Mouse (Mus musculus) kidney, adult 2 months (tissue): Measurements from ENCODE around the gene Sass6. TPM values are rescaled to one million over a fixed set of nuclear protein-coding genes. Genes with fewer than 3 reads are reported as not detected.
"Not testable (repeated sequence)": the region's sequence is repeated elsewhere in the genome, so short reads cannot be mapped to it uniquely, and the experiment has no call there.

ENCODE experiments used
- DNase-seq: peaks from one replicate; pipeline ENCODE4 v3.0.0; 2021
- H3K27ac ChIP-seq: fragments of 200-500 bp; 2 replicates; pipeline ENCODE4 v1.5.1; 2012; ENCODE audit warnings: low read depth, low read length, control low read depth, inconsistent platforms; ENCODE audit not compliant: insufficient read depth
- H3K27me3 ChIP-seq: fragments of 200-500 bp; replicated peaks from 2 replicates; pipeline ENCODE4 v1.6.1; 2012; ENCODE audit warnings: mild to moderate bottlenecking, moderate library complexity, low read length, inconsistent platforms; ENCODE audit not compliant: control insufficient read depth, insufficient read depth
- H3K36me3 ChIP-seq: fragments of 200-500 bp; 2 replicates; pipeline ENCODE4 v1.6.1; 2012; ENCODE audit warnings: mild to moderate bottlenecking, moderate library complexity, low read length, inconsistent platforms; ENCODE audit not compliant: control insufficient read depth, insufficient read depth
- H3K4me1 ChIP-seq: fragments of 200-500 bp; 2 replicates; pipeline ENCODE4 v1.6.1; 2011; ENCODE audit warnings: low read length; ENCODE audit not compliant: control insufficient read depth, insufficient read depth
- H3K4me3 ChIP-seq: fragments of 200-500 bp; 2 replicates; pipeline ENCODE4 v1.5.1; 2011; ENCODE audit warnings: mild to moderate bottlenecking, low read depth, low read length, control low read depth; ENCODE audit not compliant: insufficient read depth
- CTCF ChIP-seq: fragments of 200-500 bp; conservative IDR thresholded peaks from 2 replicates; pipeline ENCODE4 v1.5.1; 2011; ENCODE audit warnings: low read depth, mild to moderate bottlenecking, control low read depth, low read length, moderate library complexity, mixed read lengths; ENCODE audit not compliant: insufficient read depth, insufficient read length
- POLR2A ChIP-seq: fragments of 200-500 bp; IDR thresholded peaks from one replicate; pipeline ENCODE4 v1.6.1; 2011; ENCODE audit warnings: low read depth, low read length, control low read depth
- WGBS: fragments of 180-500 bp; shearing (Covaris S2); methylation state at CpG from one replicate; pipeline ENCODE4 v1.1.7; 2018; 5-methylcytosine and 5-hydroxymethylcytosine counted together
- polyA plus RNA-seq: library from polyadenylated mRNA; depleted of rRNA; stranded (reverse); fragments of >200 nt; gene quantifications from 2 replicates; pipeline ENCODE4 v1.2.3, GENCODE M21; 2012; rRNA removed

Sass6 gene
- 0.42 and 0.78 TPM in 2 replicates for polyA plus RNA-seq

DNA sequence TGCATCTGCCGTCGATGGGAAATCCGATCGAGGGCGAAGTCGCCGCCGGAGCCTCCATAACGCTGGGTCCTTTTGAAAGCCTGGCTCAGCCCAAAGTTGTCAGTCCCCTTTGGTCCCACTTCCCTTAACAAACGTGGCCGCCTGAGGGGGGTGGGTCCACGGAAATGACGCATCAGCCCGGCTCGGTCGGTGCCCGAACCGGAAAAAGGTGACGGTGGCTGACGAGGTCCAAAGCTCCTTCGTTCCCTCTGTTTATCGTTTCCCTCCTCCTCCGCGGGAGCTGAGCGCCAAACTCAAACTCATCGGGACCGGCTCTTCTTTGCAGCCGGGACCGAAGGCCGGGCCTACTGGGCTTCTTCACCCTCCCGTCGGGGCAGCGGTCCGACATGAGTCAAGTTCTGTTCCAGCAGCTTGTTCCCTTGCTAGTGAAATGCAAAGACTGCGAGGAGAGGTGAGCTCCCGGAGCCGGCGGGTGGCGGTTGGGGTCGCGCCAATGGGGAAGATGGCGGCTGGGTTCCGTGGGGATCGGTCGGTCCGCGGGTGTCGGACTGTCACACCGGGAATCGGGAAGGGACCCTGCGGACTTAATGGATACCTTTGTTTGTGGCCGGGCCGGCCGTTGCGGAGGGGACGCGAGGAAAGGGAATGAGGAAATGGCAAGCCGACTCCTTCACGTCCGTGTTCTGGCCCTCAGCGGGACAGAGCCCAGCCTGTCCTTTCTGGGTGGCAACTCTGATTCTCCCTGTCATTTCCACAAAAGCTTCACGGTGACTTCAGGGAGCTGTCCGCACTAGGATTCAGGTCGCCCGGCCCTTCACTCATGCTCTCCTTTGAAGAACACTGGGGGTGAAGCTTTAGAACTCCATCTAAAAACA is at the start of gene Sass6:
Gene Sass6 (plus strand): TSS at position 255 of the 875 bp plus-strand sequence.
- TF ChIP-seq POLR2A (no peak), CTCF (no peak)
- H3K27ac ChIP-seq: peak within 1 kb of the TSS; percentile 30; the same call in 1 of the 2 replicates
- no peaks in the 10 kb centered on the region for H3K4me1 ChIP-seq
- WGBS: under 1% methylated on average over 65 of the region's 65 CpGs
- H3K36me3 ChIP-seq: no peaks in the 10 kb centered on the region
- peak within 1 kb of the TSS; percentile 81 for H3K4me3 ChIP-seq
- H3K27me3 ChIP-seq: no peaks in the 10 kb centered on the region
- peak; percentile 99 for DNase-seq

DNA sequence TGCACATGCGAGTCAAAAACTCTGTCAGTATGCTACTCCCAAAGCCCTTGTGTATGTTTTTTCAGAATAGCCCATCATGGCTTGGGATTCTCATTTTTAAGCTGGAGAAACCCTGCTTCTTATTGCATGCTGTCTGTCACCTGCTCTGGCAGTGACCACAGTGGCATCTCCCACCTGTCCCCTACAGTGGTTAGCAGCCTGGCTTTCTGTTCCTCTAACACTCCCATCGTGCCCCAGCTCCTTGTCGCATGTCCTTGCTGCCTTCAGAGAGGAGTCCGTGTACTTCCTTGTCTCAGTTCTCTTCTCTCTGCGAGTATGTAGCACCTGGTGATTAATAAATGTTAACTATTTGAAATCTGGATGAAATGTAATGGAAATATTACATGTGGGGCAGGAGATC is 47.4 kb upstream of the Sass6 start:
- no peaks in the 10 kb centered on the region for H3K27me3 ChIP-seq
- TF ChIP-seq POLR2A (no peak), CTCF (no peak)
- no peak overlapping the region for H3K4me3 ChIP-seq
- 80% methylated on average over 5 of the region's 5 CpGs for WGBS
- no peaks in the 10 kb centered on the region for H3K4me1 ChIP-seq
- H3K27ac ChIP-seq: no peak overlapping the region
- peaks cover 2% of the 10 kb centered on the region; the same call in 1 of the 2 replicates for H3K36me3 ChIP-seq
- no peak for DNase-seq

DNA sequence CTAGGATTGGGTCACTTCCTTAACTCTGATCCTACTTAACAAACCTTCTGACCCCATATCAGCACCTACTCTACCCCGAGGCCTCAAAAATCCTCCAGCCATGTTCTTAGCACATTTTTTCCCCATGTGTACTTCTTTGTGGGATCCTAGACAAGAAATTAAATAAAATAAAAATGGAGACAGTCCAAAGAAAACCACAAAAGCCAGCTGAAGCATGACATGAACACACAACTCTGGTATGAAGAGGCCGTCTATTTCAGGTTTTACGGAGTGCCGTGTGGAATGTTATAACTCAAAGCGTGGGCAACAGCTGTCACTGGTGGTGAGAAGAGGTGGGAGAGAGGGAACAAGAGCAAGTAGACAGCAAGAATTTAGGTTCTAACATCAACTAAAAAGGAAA is 43.4 kb upstream of the Sass6 start:
- TF ChIP-seq CTCF (no peak), POLR2A (no peak)
- no peaks in the 10 kb centered on the region for H3K36me3 ChIP-seq
- no peak overlapping the region for H3K4me3 ChIP-seq
- 86% methylated on average over 5 of the region's 5 CpGs for WGBS
- no peak for DNase-seq
- no peak overlapping the region for H3K27ac ChIP-seq
- H3K4me1 ChIP-seq: no peaks in the 10 kb centered on the region
- H3K27me3 ChIP-seq: no peaks in the 10 kb centered on the region

DNA sequence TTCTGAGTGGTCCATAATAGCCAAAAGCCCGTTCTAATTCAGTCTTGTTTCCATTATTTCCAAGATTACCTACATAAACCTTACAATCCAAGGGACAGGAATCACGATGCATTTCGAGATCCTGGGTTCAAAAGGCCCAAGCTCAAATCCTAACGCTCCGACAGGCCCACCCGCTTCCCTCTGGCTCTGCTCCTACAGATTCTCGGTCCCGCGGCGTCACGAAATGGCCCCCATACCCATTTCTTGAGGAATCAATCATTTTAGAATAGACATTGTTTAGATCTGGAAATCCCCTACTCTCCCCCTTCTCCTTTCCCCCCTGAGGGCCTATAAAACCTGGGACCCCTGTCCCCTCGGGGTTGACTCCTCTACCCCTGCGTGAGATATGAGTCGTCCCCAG is 33.5 kb upstream of the Sass6 start:
- H3K36me3 ChIP-seq, DNase-seq, H3K27me3 ChIP-seq, H3K4me3 ChIP-seq, H3K27ac ChIP-seq, H3K4me1 ChIP-seq: not testable (repeated sequence)
- WGBS: 93% methylated on average over 14 of the region's 14 CpGs

DNA sequence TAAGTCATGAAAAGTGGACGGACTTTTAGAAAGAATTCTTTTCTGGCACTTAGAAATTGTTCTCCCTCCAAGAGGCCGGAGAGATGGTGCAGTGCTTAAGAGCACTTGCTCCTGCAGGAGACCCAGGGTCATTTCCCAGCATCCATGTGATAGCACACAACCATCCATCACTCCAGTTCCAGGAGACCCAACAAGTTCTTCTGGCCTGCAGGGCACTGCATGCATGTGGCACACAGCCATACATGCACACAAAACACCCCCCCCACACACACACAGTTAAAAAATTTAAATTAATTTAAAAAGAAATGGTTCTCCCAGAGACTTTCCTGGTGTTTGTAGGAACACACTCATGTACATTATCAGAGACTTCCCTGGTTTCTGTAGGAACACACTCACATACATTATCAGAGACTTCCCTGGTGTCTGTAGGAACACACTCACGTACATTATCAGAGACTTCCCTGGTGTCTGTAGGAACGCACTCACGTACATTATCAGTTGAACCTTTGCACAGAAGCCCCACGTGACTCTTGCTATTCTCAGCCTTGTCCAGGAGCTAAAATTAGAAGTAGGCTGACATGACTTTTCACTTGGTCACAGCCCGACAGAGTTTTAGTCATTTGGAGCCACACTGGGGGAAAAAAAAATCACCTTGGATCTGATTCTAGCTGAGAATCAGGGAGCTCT is 32.2 kb upstream of the Sass6 start, which contains the start of gene Lrrc39:
Gene Lrrc39 (plus strand): TSS at position 566 of the 687 bp plus-strand sequence.
- Histone ChIP-seq H3K27me3 (no peaks in the 10 kb centered on the region), H3K27ac (no peak within 1 kb of the TSS), H3K4me3 (no peak within 1 kb of the TSS), H3K36me3 (no peaks in the 10 kb centered on the region), H3K4me1 (no peaks in the 10 kb centered on the region)
- no peak for DNase-seq
- TF ChIP-seq CTCF: no peak
- TF ChIP-seq POLR2A: no peak
- 47% methylated on average over 7 of the region's 7 CpGs for WGBS

DNA sequence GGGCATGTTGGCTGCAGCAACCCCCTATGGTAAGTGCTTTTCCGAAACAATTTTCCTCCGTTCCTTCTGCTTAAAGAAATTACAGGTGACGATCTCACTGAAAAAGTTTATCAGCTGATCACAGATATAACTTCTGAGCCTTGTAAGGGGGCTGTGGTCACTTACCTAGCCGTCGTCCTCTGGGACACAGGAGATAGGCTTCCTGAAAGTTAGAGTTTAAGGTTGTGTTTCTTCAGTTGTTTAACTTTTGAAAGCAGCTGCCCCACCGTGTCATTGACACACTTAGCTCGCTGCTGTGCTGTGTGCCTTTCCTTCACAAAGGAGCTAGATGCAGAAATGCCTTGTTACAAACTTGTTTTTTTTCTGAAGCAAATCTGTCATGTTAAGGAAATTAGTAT is 31.7 kb upstream of the Sass6 start:
- Histone ChIP-seq H3K27ac (no peak overlapping the region), H3K4me3 (no peak overlapping the region), H3K27me3 (no peaks in the 10 kb centered on the region), H3K4me1 (no peaks in the 10 kb centered on the region), H3K36me3 (no peaks in the 10 kb centered on the region)
- no peak for DNase-seq
- 69% methylated on average over 7 of the region's 7 CpGs for WGBS
- TF ChIP-seq POLR2A (no peak), CTCF (no peak)

DNA sequence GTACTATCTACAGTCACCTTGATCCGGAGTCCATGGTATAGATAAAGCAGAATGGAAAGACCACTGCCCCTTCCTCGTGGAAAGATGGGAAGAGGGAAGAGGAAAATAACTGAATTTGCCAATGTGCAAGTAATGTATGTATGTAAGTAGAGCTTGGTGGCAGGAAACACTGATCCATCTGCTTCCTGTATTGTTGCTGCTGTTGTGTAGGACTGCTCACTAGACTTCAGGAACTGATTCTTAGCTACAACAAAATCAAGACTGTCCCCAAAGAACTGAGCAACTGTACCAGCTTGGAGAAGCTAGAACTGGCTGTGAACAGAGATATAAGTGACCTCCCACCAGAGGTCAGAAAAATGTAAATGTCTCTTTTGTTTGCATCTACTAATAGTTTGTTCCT is 24.2 kb upstream of the Sass6 start:
- H3K4me1 ChIP-seq: no peaks in the 10 kb centered on the region
- no peaks in the 10 kb centered on the region for H3K27me3 ChIP-seq
- DNase-seq: no peak
- WGBS: 64% methylated on average over 2 of the region's 2 CpGs
- no peaks in the 10 kb centered on the region for H3K36me3 ChIP-seq
- H3K4me3 ChIP-seq: no peak overlapping the region
- TF ChIP-seq CTCF (no peak), POLR2A (no peak)
- no peak overlapping the region for H3K27ac ChIP-seq
